16 mouse cellular contexts compared by ENCODE assay signal in the genomic region with DNA sequence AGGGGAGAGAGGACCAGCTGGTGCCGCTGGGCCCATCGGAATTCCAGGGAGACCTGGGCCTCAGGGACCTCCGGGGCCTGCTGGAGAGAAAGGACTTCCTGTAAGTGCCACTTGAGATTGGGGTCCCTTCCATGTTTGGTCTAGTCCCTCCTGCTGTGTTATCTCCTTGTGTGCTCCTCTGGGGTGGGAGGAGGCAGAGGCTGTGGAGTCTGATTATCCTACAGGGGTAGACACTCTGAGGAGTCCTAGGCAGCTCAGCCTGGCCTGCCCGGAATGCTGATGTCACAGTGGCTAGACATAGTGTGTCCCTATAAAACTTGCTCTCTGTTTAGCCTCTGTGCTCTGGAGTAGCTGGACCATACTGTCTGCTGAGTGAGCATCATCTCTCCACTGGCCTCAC.
DNase-seq lines count a peak whose midpoint lies in the region; ATAC-seq lines count a peak whose summit lies in the region.
"Had no signal": no experiment of that assay in that cellular context is flagged by ENCODE, and none has a peak within 500 bp of the region (broad histone marks: within the 10 kb centered on the region; RNA-seq: fewer than 3 reads in every experiment).

No protein-coding gene starts in this region.

- peaks cover 61% of the 10 kb centered on the region for H3K36me3 ChIP-seq in kidney, embryonic 15.5 days
- no peaks in the 10 kb centered on the region for H3K36me3 ChIP-seq in liver, embryonic 11.5 days (ENCODE audit: control insufficient read depth, insufficient read depth, low read length)
- H3K36me3 ChIP-seq in hindbrain, embryonic 11.5 days (ENCODE audit: control insufficient read depth, insufficient read depth, low read length), result no peaks in the 10 kb centered on the region

- no peak overlapping the region for H3K27ac ChIP-seq in kidney, embryonic 15.5 days
- H3K27ac ChIP-seq in liver, embryonic 11.5 days (ENCODE audit: low read depth, low read length), result peak overlapping the region; percentile 85
- no peak overlapping the region for H3K27ac ChIP-seq in hindbrain, embryonic 11.5 days (ENCODE audit: low read depth, low read length)
- H3K27ac ChIP-seq: limb, embryonic 13.5 days had no signal

- no peak overlapping the region for H3K4me2 ChIP-seq in kidney, embryonic 15.5 days
- H3K4me2 ChIP-seq in liver, embryonic 11.5 days, result peak overlapping the region; percentile 51
- no peak overlapping the region for H3K4me2 ChIP-seq in hindbrain, embryonic 11.5 days (replicated peaks; ENCODE audit: low read depth, low read length)
- H3K4me2 ChIP-seq: limb, embryonic 13.5 days had no signal

- peaks cover 12% of the 10 kb centered on the region; the same call in 1 of the 2 replicates for H3K4me1 ChIP-seq in kidney, embryonic 15.5 days
- H3K4me1 ChIP-seq in liver, embryonic 11.5 days (replicated peaks; ENCODE audit: control insufficient read depth, insufficient read depth, low read length), result peaks cover 29% of the 10 kb centered on the region
- no peaks in the 10 kb centered on the region for H3K4me1 ChIP-seq in hindbrain, embryonic 11.5 days (replicated peaks; ENCODE audit: control insufficient read depth, insufficient read depth, low read length)

- 88% methylated on average over 4 of the region's 4 CpGs for WGBS in kidney, embryonic 15.5 days
- WGBS in liver, embryonic 11.5 days, result 54% methylated on average over 4 of the region's 4 CpGs
- 94% methylated on average over 4 of the region's 4 CpGs for WGBS in hindbrain, embryonic 11.5 days

- no peak overlapping the region for H3K4me3 ChIP-seq in kidney, embryonic 15.5 days (replicated peaks)
- H3K4me3 ChIP-seq in liver, embryonic 11.5 days (ENCODE audit: low read depth, low read length), result no peak overlapping the region
- no peak overlapping the region for H3K4me3 ChIP-seq in hindbrain, embryonic 11.5 days (ENCODE audit: low read depth, low read length)
- H3K4me3 ChIP-seq: limb, embryonic 13.5 days had no signal

- ATAC-seq in kidney, embryonic 15.5 days (replicated peaks; ENCODE audit: low FRiP score), result peak; percentile 79; the same call in 1 of the 2 replicates
- peak; percentile 98 for ATAC-seq in liver, embryonic 11.5 days (replicated peaks; ENCODE audit: low FRiP score)
- ATAC-seq in hindbrain, embryonic 11.5 days (ENCODE audit: low FRiP score), result no peak
- ATAC-seq: intestine, postnatal 0 days had no signal

- H3K9me3 ChIP-seq in kidney, embryonic 15.5 days (replicated peaks), result no peaks in the 10 kb centered on the region
- H3K9me3 ChIP-seq in liver, embryonic 11.5 days (ENCODE audit: control insufficient read depth, low read length), result no peaks in the 10 kb centered on the region
- H3K9me3 ChIP-seq in hindbrain, embryonic 11.5 days (ENCODE audit: control insufficient read depth, low read length), result no peaks in the 10 kb centered on the region
- H3K9me3 ChIP-seq: limb, embryonic 13.5 days had no signal

- no peak overlapping the region for H3K9ac ChIP-seq in kidney, embryonic 15.5 days
- peak overlapping the region; percentile 65 for H3K9ac ChIP-seq in liver, embryonic 11.5 days (ENCODE audit: low read depth, low read length)
- H3K9ac ChIP-seq in hindbrain, embryonic 11.5 days (ENCODE audit: low read depth, low read length), result no peak overlapping the region
- H3K9ac ChIP-seq: limb, embryonic 13.5 days had no signal

- DNase-seq in kidney, postnatal 25 days, result no peak
- DNase-seq in c-Kit-positive CD71-positive TER-119-positive erythroid progenitor cells, embryonic 14.5 days (ENCODE audit: low spot score), result peak; percentile 73
- DNase-seq in liver, embryonic 11.5 days (ENCODE audit: low spot score), result peak; percentile 46
- peak; percentile 11 to 19 for DNase-seq in spleen, postnatal 36 days (ENCODE audit: low spot score in 2 of 2)
- no peak for DNase-seq in hindbrain, embryonic 11.5 days (ENCODE audit: low spot score)
- DNase-seq in thymus, postnatal 0 days (ENCODE audit: low spot score), result no peak
- DNase-seq: cerebellum, adult 9-10 months; heart, postnatal 4 days; kidney, postnatal 36 days; layer of hippocampus, postnatal 36 days; lung, postnatal 4 days; retina, postnatal 1 day; thymus, adult 2 months had no signal

- no peaks in the 10 kb centered on the region for H3K27me3 ChIP-seq in kidney, embryonic 15.5 days
- H3K27me3 ChIP-seq in liver, embryonic 11.5 days (replicated peaks; ENCODE audit: control insufficient read depth, insufficient read depth, low read length), result no peaks in the 10 kb centered on the region
- no peaks in the 10 kb centered on the region for H3K27me3 ChIP-seq in hindbrain, embryonic 11.5 days (ENCODE audit: control insufficient read depth, insufficient read depth, low read length)
- H3K27me3 ChIP-seq: limb, embryonic 13.5 days had no signal

Comparison
In these comparisons a context has a peak if more than half of its experiments do, and no peak if none do; other contexts are left out.
1. DNase-seq: peak in c-Kit-positive CD71-positive TER-119-positive erythroid progenitor cells, embryonic 14.5 days (single experiment), liver, embryonic 11.5 days (single experiment) and spleen, postnatal 36 days (2 of 2); none in kidney, postnatal 25 days (0 of 2), hindbrain, embryonic 11.5 days (single experiment) and thymus, postnatal 0 days (single experiment).